Mouse (Mus musculus): ENCODE measurements around the gene Synj1. TPM values are rescaled to one million over a fixed set of nuclear protein-coding genes. Genes with fewer than 3 reads are reported as not detected.
A peak's percentile ranks its signal among the peaks of the same experiment; 100 is the strongest.

Synj1 gene
- polyA plus RNA-seq, 1 experiment from 2014 or later, result 20.5 TPM

- H3K27ac ChIP-seq (ENCODE audit: low read depth, low read length), result peak overlapping the region; percentile 84
- no peaks in the 10 kb centered on the region for H3K9me3 ChIP-seq (ENCODE audit: control insufficient read depth, low read length)
- no peaks in the 10 kb centered on the region; the same call in 1 of the 2 replicates for H3K27me3 ChIP-seq (replicated peaks; ENCODE audit: control insufficient read depth, insufficient read depth, low read length)
- ATAC-seq (replicated peaks; ENCODE audit: low FRiP score), result peak; percentile 55
- peaks cover 9% of the 10 kb centered on the region; the same call in 1 of the 2 replicates for H3K36me3 ChIP-seq (ENCODE audit: control insufficient read depth, insufficient read depth, low read length)
- peak overlapping the region; percentile 98 for H3K4me3 ChIP-seq (ENCODE audit: low read depth, low read length)
- peak; percentile 74 for DNase-seq (ENCODE audit: low spot score)
- peak overlapping the region; percentile 85 for H3K4me2 ChIP-seq
- WGBS, result under 1% methylated on average over 63 of the region's 63 CpGs
- H3K4me1 ChIP-seq (replicated peaks; ENCODE audit: control insufficient read depth, insufficient read depth, low read length), result peaks cover 10% of the 10 kb centered on the region; the same call in 1 of the 2 replicates
- H3K9ac ChIP-seq (ENCODE audit: low read depth, low read length), result peak overlapping the region; percentile 96
These were observed 32.5 kb upstream of the Synj1 start for GRCm38 (mm10) chr16:91043461-91044248.

GRCm38 (mm10) chr16:91042640-91043039, 31.5 kb upstream of the Synj1 start:
- Histone ChIP-seq H3K9ac (ENCODE audit: low read depth, low read length) (0 out of 2 replicates have a peak overlapping the region, but pooled peaks have one; percentile 38), H3K9me3 (ENCODE audit: control insufficient read depth, low read length) (no peaks in the 10 kb centered on the region), H3K27me3 (replicated peaks; ENCODE audit: control insufficient read depth, insufficient read depth, low read length) (no peaks in the 10 kb centered on the region; the same call in 1 of the 2 replicates), H3K27ac (ENCODE audit: low read depth, low read length) (no peak overlapping the region), H3K4me3 (ENCODE audit: low read depth, low read length) (peak overlapping the region; percentile 98), H3K4me1 (replicated peaks; ENCODE audit: control insufficient read depth, insufficient read depth, low read length) (peaks cover 10% of the 10 kb centered on the region; the same call in 1 of the 2 replicates), H3K4me2 (peak overlapping the region; percentile 85), H3K36me3 (ENCODE audit: control insufficient read depth, insufficient read depth, low read length) (peaks cover 16% of the 10 kb centered on the region)
- 60% methylated on average over 1 of the region's 1 CpGs for WGBS
- ATAC-seq (replicated peaks; ENCODE audit: low FRiP score), result no peak
- DNase-seq (ENCODE audit: low spot score), result no peak

GRCm38 (mm10) chr16:91035866-91036265, 24.8 kb upstream of the Synj1 start:
- Histone ChIP-seq H3K27me3 (replicated peaks; ENCODE audit: control insufficient read depth, insufficient read depth, low read length) (no peaks in the 10 kb centered on the region), H3K27ac (ENCODE audit: low read depth, low read length) (no peak overlapping the region), H3K4me2 (no peak overlapping the region), H3K4me3 (ENCODE audit: low read depth, low read length) (no peak overlapping the region), H3K9ac (ENCODE audit: low read depth, low read length) (no peak overlapping the region), H3K36me3 (ENCODE audit: control insufficient read depth, insufficient read depth, low read length) (peaks cover 47% of the 10 kb centered on the region), H3K9me3 (ENCODE audit: control insufficient read depth, low read length) (no peaks in the 10 kb centered on the region), H3K4me1 (replicated peaks; ENCODE audit: control insufficient read depth, insufficient read depth, low read length) (0 out of 2 replicates have a peak, but pooled peaks cover 2% of the 10 kb centered on the region)
- 88% methylated on average over 10 of the region's 10 CpGs for WGBS
- no peak for ATAC-seq (replicated peaks; ENCODE audit: low FRiP score)
- DNase-seq (ENCODE audit: low spot score), result no peak

- Histone ChIP-seq H3K4me2 (no peak overlapping the region), H3K4me1 (replicated peaks; ENCODE audit: control insufficient read depth, insufficient read depth, low read length) (0 out of 2 replicates have a peak, but pooled peaks cover 2% of the 10 kb centered on the region), H3K9me3 (ENCODE audit: control insufficient read depth, low read length) (no peaks in the 10 kb centered on the region), H3K4me3 (ENCODE audit: low read depth, low read length) (no peak overlapping the region), H3K36me3 (ENCODE audit: control insufficient read depth, insufficient read depth, low read length) (peaks cover 46% of the 10 kb centered on the region), H3K9ac (ENCODE audit: low read depth, low read length) (no peak overlapping the region), H3K27me3 (replicated peaks; ENCODE audit: control insufficient read depth, insufficient read depth, low read length) (no peaks in the 10 kb centered on the region), H3K27ac (ENCODE audit: low read depth, low read length) (no peak overlapping the region)
- ATAC-seq (replicated peaks; ENCODE audit: low FRiP score) (no peak), DNase-seq (ENCODE audit: low spot score) (no peak)
- WGBS, result 89% methylated on average over 4 of the region's 4 CpGs
These were observed 19.6 kb upstream of the Synj1 start for GRCm38 (mm10) chr16:91030751-91031150.

GRCm38 (mm10) chr16:91029901-91030300, 18.8 kb upstream of the Synj1 start:
- Histone ChIP-seq H3K4me2 (no peak overlapping the region), H3K4me3 (ENCODE audit: low read depth, low read length) (no peak overlapping the region), H3K9ac (ENCODE audit: low read depth, low read length) (no peak overlapping the region), H3K4me1 (replicated peaks; ENCODE audit: control insufficient read depth, insufficient read depth, low read length) (0 out of 2 replicates have a peak, but pooled peaks cover 2% of the 10 kb centered on the region), H3K36me3 (ENCODE audit: control insufficient read depth, insufficient read depth, low read length) (peaks cover 48% of the 10 kb centered on the region), H3K9me3 (ENCODE audit: control insufficient read depth, low read length) (no peaks in the 10 kb centered on the region), H3K27me3 (replicated peaks; ENCODE audit: control insufficient read depth, insufficient read depth, low read length) (no peaks in the 10 kb centered on the region), H3K27ac (ENCODE audit: low read depth, low read length) (no peak overlapping the region)
- no peak for ATAC-seq (replicated peaks; ENCODE audit: low FRiP score)
- WGBS, result 88% methylated on average over 2 of the region's 2 CpGs
- DNase-seq (ENCODE audit: low spot score), result no peak

- H3K4me3 ChIP-seq (ENCODE audit: low read depth, low read length), result no peak overlapping the region
- DNase-seq (ENCODE audit: low spot score) (no peak), ATAC-seq (replicated peaks; ENCODE audit: low FRiP score) (no peak)
- H3K9me3 ChIP-seq (ENCODE audit: control insufficient read depth, low read length), result no peaks in the 10 kb centered on the region
- no peak overlapping the region for H3K4me2 ChIP-seq
- no peak overlapping the region for H3K9ac ChIP-seq (ENCODE audit: low read depth, low read length)
- H3K27ac ChIP-seq (ENCODE audit: low read depth, low read length), result no peak overlapping the region
- H3K27me3 ChIP-seq (replicated peaks; ENCODE audit: control insufficient read depth, insufficient read depth, low read length), result no peaks in the 10 kb centered on the region
- 0 out of 2 replicates have a peak, but pooled peaks cover 2% of the 10 kb centered on the region for H3K4me1 ChIP-seq (replicated peaks; ENCODE audit: control insufficient read depth, insufficient read depth, low read length)
- 90% methylated on average over 8 of the region's 8 CpGs for WGBS
- H3K36me3 ChIP-seq (ENCODE audit: control insufficient read depth, insufficient read depth, low read length), result peaks cover 48% of the 10 kb centered on the region
These were observed 18.1 kb upstream of the Synj1 start for GRCm38 (mm10) chr16:91029161-91029743.

GRCm38 (mm10) chr16:91026290-91026689, 15.2 kb upstream of the Synj1 start:
- Histone ChIP-seq H3K4me3 (ENCODE audit: low read depth, low read length) (no peak overlapping the region), H3K4me2 (no peak overlapping the region), H3K4me1 (replicated peaks; ENCODE audit: control insufficient read depth, insufficient read depth, low read length) (no peaks in the 10 kb centered on the region), H3K9ac (ENCODE audit: low read depth, low read length) (no peak overlapping the region), H3K36me3 (ENCODE audit: control insufficient read depth, insufficient read depth, low read length) (peaks cover 57% of the 10 kb centered on the region), H3K27me3 (replicated peaks; ENCODE audit: control insufficient read depth, insufficient read depth, low read length) (no peaks in the 10 kb centered on the region), H3K27ac (ENCODE audit: low read depth, low read length) (no peak overlapping the region), H3K9me3 (ENCODE audit: control insufficient read depth, low read length) (peaks cover 2% of the 10 kb centered on the region; the same call in 1 of the 2 replicates)
- WGBS, result 95% methylated on average over 4 of the region's 4 CpGs
- DNase-seq (ENCODE audit: low spot score) (no peak), ATAC-seq (replicated peaks; ENCODE audit: low FRiP score) (no peak)

- no peak overlapping the region for H3K9ac ChIP-seq (ENCODE audit: low read depth, low read length)
- no peak overlapping the region for H3K4me2 ChIP-seq
- H3K36me3 ChIP-seq (ENCODE audit: control insufficient read depth, insufficient read depth, low read length), result peaks cover 72% of the 10 kb centered on the region
- WGBS, result 91% methylated on average over 1 of the region's 1 CpGs
- H3K27ac ChIP-seq (ENCODE audit: low read depth, low read length), result no peak overlapping the region
- H3K9me3 ChIP-seq (ENCODE audit: control insufficient read depth, low read length), result peaks cover 2% of the 10 kb centered on the region; the same call in 1 of the 2 replicates
- H3K4me1 ChIP-seq (replicated peaks; ENCODE audit: control insufficient read depth, insufficient read depth, low read length), result no peaks in the 10 kb centered on the region
- H3K27me3 ChIP-seq (replicated peaks; ENCODE audit: control insufficient read depth, insufficient read depth, low read length), result no peaks in the 10 kb centered on the region
- H3K4me3 ChIP-seq (ENCODE audit: low read depth, low read length), result no peak overlapping the region
- DNase-seq (ENCODE audit: low spot score) (no peak), ATAC-seq (replicated peaks; ENCODE audit: low FRiP score) (no peak)
These were observed 12.3 kb upstream of the Synj1 start for GRCm38 (mm10) chr16:91023384-91023783.
